Mouse (Mus musculus): ENCODE measurements at regions not wholly inside any gene's neighbourhood (a gene's known extent, or its start where the extent isn't known, plus 50 kb on each side); places are given as distances from the start of the nearest gene placed in this dataset.

- no peaks in the 10 kb centered on the region for H3K36me3 ChIP-seq (ENCODE audit: control insufficient read depth, insufficient read depth, low read length)
- no peak overlapping the region for H3K4me3 ChIP-seq (ENCODE audit: low read length)
- H3K27me3 ChIP-seq (ENCODE audit: control insufficient read depth, insufficient read depth, low read length), result no peaks in the 10 kb centered on the region
- H3K9me3 ChIP-seq (ENCODE audit: control insufficient read depth, low read length), result no peaks in the 10 kb centered on the region
- no peak; the same call in 1 of the 2 replicates for ATAC-seq (ENCODE audit: low FRiP score, low TSS enrichment)
- H3K4me2 ChIP-seq (replicated peaks; ENCODE audit: low read depth, low read length), result no peak overlapping the region
- peak overlapping the region; percentile 33 for H3K27ac ChIP-seq (ENCODE audit: low read depth, low read length)
- H3K9ac ChIP-seq (ENCODE audit: low read depth, low read length), result no peak overlapping the region
- WGBS, result 47% methylated on average over 10 of the region's 10 CpGs
- H3K4me1 ChIP-seq (ENCODE audit: control insufficient read depth, insufficient read depth, low read length), result peaks cover 22% of the 10 kb centered on the region; the same call in 1 of the 2 replicates
Measured at GRCm38 (mm10) chr19:15827990-15828705, 119.0 kb downstream of the Psat1 start.

GRCm38 (mm10) chr19:15827120-15827989 is 119.8 kb downstream of the Psat1 start:
- Histone ChIP-seq H3K9ac (ENCODE audit: low read depth, low read length) (no peak overlapping the region), H3K9me3 (ENCODE audit: control insufficient read depth, low read length) (no peaks in the 10 kb centered on the region), H3K27me3 (ENCODE audit: control insufficient read depth, insufficient read depth, low read length) (no peaks in the 10 kb centered on the region), H3K4me1 (ENCODE audit: control insufficient read depth, insufficient read depth, low read length) (peaks cover 22% of the 10 kb centered on the region; the same call in 1 of the 2 replicates), H3K4me2 (replicated peaks; ENCODE audit: low read depth, low read length) (no peak overlapping the region), H3K36me3 (ENCODE audit: control insufficient read depth, insufficient read depth, low read length) (no peaks in the 10 kb centered on the region), H3K4me3 (ENCODE audit: low read length) (no peak overlapping the region), H3K27ac (ENCODE audit: low read depth, low read length) (peak overlapping the region; percentile 32; the same call in 1 of the 2 replicates)
- ATAC-seq (ENCODE audit: low FRiP score, low TSS enrichment), result peak; percentile 60; the same call in 1 of the 2 replicates
- 34% methylated on average over 9 of the region's 9 CpGs for WGBS

GRCm38 (mm10) chr19:15823688-15824371 is 123.3 kb downstream of the Psat1 start:
- Histone ChIP-seq H3K9ac (ENCODE audit: low read depth, low read length) (no peak overlapping the region), H3K4me1 (ENCODE audit: control insufficient read depth, insufficient read depth, low read length) (peaks cover 15% of the 10 kb centered on the region; the same call in 1 of the 2 replicates), H3K9me3 (ENCODE audit: control insufficient read depth, low read length) (no peaks in the 10 kb centered on the region), H3K4me2 (replicated peaks; ENCODE audit: low read depth, low read length) (no peak overlapping the region), H3K36me3 (ENCODE audit: control insufficient read depth, insufficient read depth, low read length) (no peaks in the 10 kb centered on the region), H3K27me3 (ENCODE audit: control insufficient read depth, insufficient read depth, low read length) (no peaks in the 10 kb centered on the region), H3K4me3 (ENCODE audit: low read length) (no peak overlapping the region), H3K27ac (ENCODE audit: low read depth, low read length) (no peak overlapping the region)
- 73% methylated on average over 6 of the region's 6 CpGs for WGBS
- no peak for ATAC-seq (ENCODE audit: low FRiP score, low TSS enrichment)

GRCm38 (mm10) chr19:15820020-15820419 is 127.1 kb downstream of the Psat1 start:
- Histone ChIP-seq H3K4me2 (replicated peaks; ENCODE audit: low read depth, low read length) (no peak overlapping the region), H3K4me3 (ENCODE audit: low read length) (no peak overlapping the region), H3K36me3 (ENCODE audit: control insufficient read depth, insufficient read depth, low read length) (no peaks in the 10 kb centered on the region), H3K9ac (ENCODE audit: low read depth, low read length) (no peak overlapping the region), H3K27me3 (ENCODE audit: control insufficient read depth, insufficient read depth, low read length) (no peaks in the 10 kb centered on the region), H3K9me3 (ENCODE audit: control insufficient read depth, low read length) (no peaks in the 10 kb centered on the region), H3K4me1 (ENCODE audit: control insufficient read depth, insufficient read depth, low read length) (peaks cover 6% of the 10 kb centered on the region; the same call in 1 of the 2 replicates), H3K27ac (ENCODE audit: low read depth, low read length) (no peak overlapping the region)
- 0 out of 2 replicates have a peak, but pooled peaks have one; percentile 60 for ATAC-seq (ENCODE audit: low FRiP score, low TSS enrichment)
- WGBS, result 12% methylated on average over 7 of the region's 7 CpGs

- H3K27me3 ChIP-seq (ENCODE audit: control insufficient read depth, insufficient read depth, low read length), result no peaks in the 10 kb centered on the region
- 53% methylated on average over 6 of the region's 6 CpGs for WGBS
- H3K36me3 ChIP-seq (ENCODE audit: control insufficient read depth, insufficient read depth, low read length), result no peaks in the 10 kb centered on the region
Measured at GRCm38 (mm10) chr19:15815166-15815565, 132.0 kb downstream of the Psat1 start.

GRCm38 (mm10) chr19:15809008-15809407 is 138.1 kb downstream of the Psat1 start:
- Histone ChIP-seq H3K27me3 (ENCODE audit: control insufficient read depth, insufficient read depth, low read length) (no peaks in the 10 kb centered on the region), H3K36me3 (ENCODE audit: control insufficient read depth, insufficient read depth, low read length) (no peaks in the 10 kb centered on the region), H3K4me2 (replicated peaks; ENCODE audit: low read depth, low read length) (no peak overlapping the region), H3K4me3 (ENCODE audit: low read length) (no peak overlapping the region), H3K4me1 (ENCODE audit: control insufficient read depth, insufficient read depth, low read length) (no peaks in the 10 kb centered on the region), H3K9me3 (ENCODE audit: control insufficient read depth, low read length) (no peaks in the 10 kb centered on the region), H3K9ac (ENCODE audit: low read depth, low read length) (no peak overlapping the region), H3K27ac (ENCODE audit: low read depth, low read length) (no peak overlapping the region)
- WGBS, result 89% methylated on average over 5 of the region's 5 CpGs
- ATAC-seq (ENCODE audit: low FRiP score, low TSS enrichment), result no peak

More at GRCm38 (mm10) chr19:15815166-15815565, 132.0 kb downstream of the Psat1 start:
- no peaks in the 10 kb centered on the region for H3K9me3 ChIP-seq (ENCODE audit: control insufficient read depth, low read length)
- H3K4me2 ChIP-seq (replicated peaks; ENCODE audit: low read depth, low read length), result no peak overlapping the region
- ATAC-seq (ENCODE audit: low FRiP score, low TSS enrichment), result no peak
- no peak overlapping the region for H3K27ac ChIP-seq (ENCODE audit: low read depth, low read length)
- H3K4me1 ChIP-seq (ENCODE audit: control insufficient read depth, insufficient read depth, low read length), result peaks cover 6% of the 10 kb centered on the region; the same call in 1 of the 2 replicates
- no peak overlapping the region for H3K4me3 ChIP-seq (ENCODE audit: low read length)
- no peak overlapping the region for H3K9ac ChIP-seq (ENCODE audit: low read depth, low read length)

GRCm38 (mm10) chr19:15807681-15808080 is 139.5 kb downstream of the Psat1 start:
- 90% methylated on average over 2 of the region's 2 CpGs for WGBS
- H3K4me2 ChIP-seq (replicated peaks; ENCODE audit: low read depth, low read length), result no peak overlapping the region

GRCm38 (mm10) chr19:15803131-15803889 is 143.8 kb downstream of the Psat1 start:
- Histone ChIP-seq H3K4me2 (replicated peaks; ENCODE audit: low read depth, low read length) (no peak overlapping the region), H3K4me1 (ENCODE audit: control insufficient read depth, insufficient read depth, low read length) (peaks cover 9% of the 10 kb centered on the region; the same call in 1 of the 2 replicates), H3K4me3 (ENCODE audit: low read length) (no peak overlapping the region), H3K27me3 (ENCODE audit: control insufficient read depth, insufficient read depth, low read length) (no peaks in the 10 kb centered on the region), H3K9me3 (ENCODE audit: control insufficient read depth, low read length) (no peaks in the 10 kb centered on the region), H3K27ac (ENCODE audit: low read depth, low read length) (no peak overlapping the region), H3K36me3 (ENCODE audit: control insufficient read depth, insufficient read depth, low read length) (no peaks in the 10 kb centered on the region), H3K9ac (ENCODE audit: low read depth, low read length) (no peak overlapping the region)
- ATAC-seq (ENCODE audit: low FRiP score, low TSS enrichment), result no peak
- WGBS, result 53% methylated on average over 8 of the region's 8 CpGs

More at GRCm38 (mm10) chr19:15807681-15808080, 139.5 kb downstream of the Psat1 start:
- no peaks in the 10 kb centered on the region for H3K9me3 ChIP-seq (ENCODE audit: control insufficient read depth, low read length)
- H3K4me3 ChIP-seq (ENCODE audit: low read length), result no peak overlapping the region
- no peaks in the 10 kb centered on the region for H3K36me3 ChIP-seq (ENCODE audit: control insufficient read depth, insufficient read depth, low read length)
- no peaks in the 10 kb centered on the region for H3K4me1 ChIP-seq (ENCODE audit: control insufficient read depth, insufficient read depth, low read length)
- no peaks in the 10 kb centered on the region for H3K27me3 ChIP-seq (ENCODE audit: control insufficient read depth, insufficient read depth, low read length)
- H3K27ac ChIP-seq (ENCODE audit: low read depth, low read length), result no peak overlapping the region
- ATAC-seq (ENCODE audit: low FRiP score, low TSS enrichment), result no peak
- H3K9ac ChIP-seq (ENCODE audit: low read depth, low read length), result no peak overlapping the region
